Mouse (Mus musculus) induced T-regulatory cell, adult 2 months (primary cell): ENCODE measurements around the gene Ndufaf1.
A peak's percentile ranks its signal among the peaks of the same experiment; 100 is the strongest.

Experiments
- DNase-seq: peaks from one replicate; pipeline ENCODE4 v3.0.0-alpha.2; 2012; ENCODE audit warnings: low read depth

Gene Ndufaf1

DNA sequence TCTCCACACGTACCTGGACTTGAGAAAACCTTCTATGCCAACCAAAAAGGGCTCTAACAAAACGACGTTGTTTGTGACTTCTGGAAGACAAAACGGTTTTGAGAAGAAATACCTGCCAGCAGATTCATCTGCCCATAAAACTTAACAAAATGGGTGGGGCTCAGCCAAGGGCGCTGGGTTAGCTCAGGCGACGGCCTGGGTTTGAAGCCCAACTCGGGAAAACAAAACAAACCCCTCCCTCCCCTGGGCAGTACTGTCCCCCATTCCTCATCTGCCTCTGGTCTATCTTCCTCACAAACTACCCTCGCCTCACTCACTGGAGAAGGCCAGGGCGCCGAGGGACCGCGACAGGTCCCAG lies 44.8 kb downstream of the Ndufaf1 start:
- DNase-seq: no peak

DNA sequence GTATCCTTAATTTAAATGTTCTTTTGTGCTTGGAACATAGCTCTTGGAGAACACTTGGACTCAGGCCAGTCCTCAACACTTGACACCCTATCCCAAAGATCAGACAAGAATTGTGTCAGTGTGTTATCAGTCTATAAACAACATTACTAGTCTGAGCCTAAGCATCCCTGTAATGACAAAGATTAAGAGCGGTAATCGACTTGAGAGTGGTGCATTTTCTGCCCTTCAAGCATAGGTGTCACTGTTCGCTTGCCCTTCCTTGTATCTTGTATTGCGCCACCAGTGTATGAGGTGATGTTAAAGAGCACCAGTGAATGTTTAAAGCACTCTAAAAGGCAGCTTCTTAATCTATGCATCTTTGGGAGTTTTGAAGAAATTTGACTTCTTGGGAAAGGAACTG lies 55.6 kb downstream of the Ndufaf1 start:
- peak; percentile 18 for DNase-seq
